In the genomic region with DNA sequence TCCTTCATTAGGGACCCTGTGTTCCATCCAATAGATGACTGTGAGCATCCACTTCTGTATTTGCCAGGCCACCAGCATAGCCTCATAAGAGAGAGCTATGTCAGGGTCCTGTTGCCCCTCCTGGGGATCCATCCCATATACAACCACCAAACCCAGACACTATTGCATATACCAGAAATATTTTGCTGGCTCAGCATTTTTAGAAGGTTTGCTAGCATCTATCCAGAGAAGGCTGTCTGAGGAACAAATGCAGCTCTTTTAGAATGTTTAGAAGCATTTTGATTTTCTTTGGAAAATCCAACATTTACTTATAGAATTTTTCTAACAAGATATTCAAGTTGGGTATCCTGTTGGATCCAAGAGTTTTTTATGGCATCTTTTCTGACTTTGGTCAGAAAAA, we compare ENCODE assay signal across 22 mouse cellular contexts.
DNase-seq lines count a peak whose midpoint lies in the region; ATAC-seq and TF ChIP-seq lines count a peak whose summit lies in the region.
"Had no signal": no experiment of that assay in that cellular context is flagged by ENCODE, and none has a peak within 500 bp of the region (broad histone marks: within the 10 kb centered on the region; RNA-seq: fewer than 3 reads in every experiment).

No protein-coding gene starts in this region.

- H3K4me3 ChIP-seq in hindbrain, embryonic 14.5 days (replicated peaks; ENCODE audit: low read length) = no peak overlapping the region
- H3K4me3 ChIP-seq in hindbrain, embryonic 16.5 days (ENCODE audit: low read length) = no peak overlapping the region
- H3K4me3 ChIP-seq in CH12.LX (replicated peaks in 1 of 3; ENCODE audit: low read depth in 2 of 3, low read length in 2 of 3, poor library complexity in 1 of 3) (no peak overlapping the region), ES-E14 (ENCODE audit: insufficient read depth in 1 of 2, low read depth in 1 of 2, low read length in 2 of 2, poor library complexity in 1 of 2, severe bottlenecking in 1 of 2) (no peak overlapping the region)

- no peak overlapping the region for H3K9ac ChIP-seq in hindbrain, embryonic 14.5 days
- no peak overlapping the region for H3K9ac ChIP-seq in hindbrain, embryonic 16.5 days (ENCODE audit: low read depth, low read length)
- H3K9ac ChIP-seq in CH12.LX (ENCODE audit: insufficient read depth, low read depth) (no peak overlapping the region), ES-E14 (ENCODE audit: insufficient read depth, low read depth, low read length, poor library complexity, severe bottlenecking) (no peak overlapping the region)

- no peaks in the 10 kb centered on the region for H3K27me3 ChIP-seq in hindbrain, embryonic 14.5 days (ENCODE audit: control insufficient read depth, insufficient read depth, low read length)
- H3K27me3 ChIP-seq in hindbrain, embryonic 16.5 days (replicated peaks; ENCODE audit: control insufficient read depth, insufficient read depth, low read length) = no peaks in the 10 kb centered on the region
- H3K27me3 ChIP-seq in CH12.LX (replicated peaks) = no peaks in the 10 kb centered on the region

- dilution Hi-C loops in CH12.LX (cut with MboI; ENCODE audit: extremely low pct_ligation_motif_present, extremely low pct_unique_long_range_greater_than_20kb, low sequenced_read_pairs) = no loop called here

- no peak for TF ChIP-seq RAD21 in CH12.LX (IDR thresholded peaks at IDR 0.05; ENCODE audit: low read depth, low read length)

- no peak for ATAC-seq in hindbrain, embryonic 14.5 days (ENCODE audit: low FRiP score)
- no peak for ATAC-seq in hindbrain, embryonic 16.5 days
- ATAC-seq in frontal cortex, adult (ENCODE audit: low TSS enrichment) = no peak
- ATAC-seq: activated CD4-positive, CD25-positive, alpha-beta regulatory T cell, adult 4 months; CD4-positive, CD25-positive, alpha-beta regulatory T cell, adult 4 months; Patski had no signal

- TF ChIP-seq POLR2A in CH12.LX (IDR thresholded peaks at IDR 0.05; ENCODE audit: low read depth, low read length) = no peak

- H3K9me3 ChIP-seq in hindbrain, embryonic 14.5 days (ENCODE audit: control insufficient read depth, low read length) = no peaks in the 10 kb centered on the region
- H3K9me3 ChIP-seq in hindbrain, embryonic 16.5 days (ENCODE audit: control insufficient read depth, low read length) = no peaks in the 10 kb centered on the region
- H3K9me3 ChIP-seq in CH12.LX (replicated peaks; ENCODE audit: low read length) (peaks cover 21% of the 10 kb centered on the region), ES-E14 (ENCODE audit: control insufficient read depth, insufficient read depth, low read depth, low read length) (no peaks in the 10 kb centered on the region)
- H3K9me3 ChIP-seq: G1E had no signal

- H3K4me1 ChIP-seq in hindbrain, embryonic 14.5 days (replicated peaks; ENCODE audit: control insufficient read depth, insufficient read depth, low read length) = no peaks in the 10 kb centered on the region
- no peaks in the 10 kb centered on the region for H3K4me1 ChIP-seq in hindbrain, embryonic 16.5 days (ENCODE audit: control insufficient read depth, insufficient read depth, low read depth, low read length)
- H3K4me1 ChIP-seq in CH12.LX (ENCODE audit: control insufficient read depth in 1 of 2, insufficient read depth in 2 of 2) = no peaks in the 10 kb centered on the region
- no peaks in the 10 kb centered on the region for H3K4me1 ChIP-seq in ES-E14 (ENCODE audit: control insufficient read depth in 2 of 2, insufficient read depth in 2 of 2, low read length in 2 of 2, poor library complexity in 1 of 2)

- H3K36me3 ChIP-seq in hindbrain, embryonic 14.5 days (replicated peaks; ENCODE audit: control insufficient read depth, insufficient read depth) = no peaks in the 10 kb centered on the region
- no peaks in the 10 kb centered on the region for H3K36me3 ChIP-seq in hindbrain, embryonic 16.5 days (ENCODE audit: control insufficient read depth, insufficient read depth, low read length)
- H3K36me3 ChIP-seq in CH12.LX (replicated peaks in 1 of 2; ENCODE audit: control insufficient read depth in 1 of 2, insufficient read depth in 1 of 2, low read length in 1 of 2) (no peaks in the 10 kb centered on the region), ES-E14 (ENCODE audit: control insufficient read depth, insufficient read depth, low read length, poor library complexity, severe bottlenecking) (no peaks in the 10 kb centered on the region)
- H3K36me3 ChIP-seq: G1E had no signal

- in situ Hi-C loops in CH12.LX (cut with MboI; ENCODE audit: low pct_ligation_motif_present, low pct_unique_long_range_greater_than_20kb, low sequenced_read_pairs) = no loop called here
- in situ Hi-C loops in ES-E14 (cut with MboI; ENCODE audit: low sequenced_read_pairs in 2 of 2, unreplicated experiment in 2 of 2) = no loop called here

- H3K27ac ChIP-seq in hindbrain, embryonic 14.5 days = no peak overlapping the region
- H3K27ac ChIP-seq in hindbrain, embryonic 16.5 days (ENCODE audit: low read depth, low read length) = no peak overlapping the region
- H3K27ac ChIP-seq in CH12.LX (ENCODE audit: insufficient read depth, low read depth) (no peak overlapping the region), ES-E14 (ENCODE audit: insufficient read depth, low read depth, low read length, poor library complexity, severe bottlenecking) (no peak overlapping the region)

- no peak for TF ChIP-seq CTCF in CH12.LX (conservative IDR thresholded peaks at IDR 0.05 in 1 of 2, IDR thresholded peaks at IDR 0.05 in 1 of 2; ENCODE audit: low read depth in 2 of 2, low read length in 2 of 2)

- no peak for TF ChIP-seq EP300 in CH12.LX (IDR thresholded peaks at IDR 0.05; ENCODE audit: low read length)

- H3K79me2 ChIP-seq in CH12.LX (replicated peaks; ENCODE audit: control insufficient read depth, extremely low read depth, insufficient read depth, poor library complexity, severe bottlenecking) = no peaks in the 10 kb centered on the region

- H3K4me2 ChIP-seq in hindbrain, embryonic 14.5 days (replicated peaks) = no peak overlapping the region
- H3K4me2 ChIP-seq in hindbrain, embryonic 16.5 days (ENCODE audit: low read length) = no peak overlapping the region
- H3K4me2 ChIP-seq in CH12.LX (ENCODE audit: insufficient read depth, low read depth, poor library complexity, severe bottlenecking) = no peak overlapping the region

- DNase-seq in hindbrain, embryonic 14.5 days (ENCODE audit: low spot score) = peak; percentile 14
- DNase-seq in CH12.LX (ENCODE audit: extremely low read depth) = no peak
- DNase-seq in ES-E14 (ENCODE audit: low read depth, low spot score) = no peak
- no peak for DNase-seq in lung, postnatal 14 days
- DNase-seq: adrenal gland, adult 2 months; adrenal gland, adult 8-10 months; adrenal gland, postnatal 10 days; adrenal gland, postnatal 14 days; adrenal gland, postnatal 25 days; adrenal gland, postnatal 36 days; B cell, adult 2 months; cerebellum, adult 11 months; cerebellum, adult 11-12 months; cerebellum, adult 18-20 months; cerebellum, adult 2 months; cerebellum, adult 8-10 months had no signal

TF ChIP-seq in CH12.LX, 34 proteins besides CTCF, POLR2A, EP300 and RAD21:
- TF ChIP-seq MAFK (IDR thresholded peaks at IDR 0.05; ENCODE audit: insufficient replicate concordance, low read length) (peak; percentile 85), E2F4 (IDR thresholded peaks at IDR 0.05; ENCODE audit: insufficient replicate concordance, low read depth, low read length) (no peak), CHD2 (IDR thresholded peaks at IDR 0.05; ENCODE audit: low read length) (no peak), NRF1 (IDR thresholded peaks at IDR 0.05; ENCODE audit: low read depth, low read length) (no peak), CHD1 (IDR thresholded peaks at IDR 0.05; ENCODE audit: low read depth, low read length) (no peak), ELF1 (IDR thresholded peaks at IDR 0.05; ENCODE audit: low read depth, low read length) (no peak), ZC3H11A (IDR thresholded peaks at IDR 0.05; ENCODE audit: low read depth, low read length) (no peak)

TF ChIP-seq in ES-E14, 5 proteins besides CTCF, POLR2A, EP300 and RAD21:
- TF ChIP-seq CHD2 (IDR thresholded peaks at IDR 0.05; ENCODE audit: low read depth, low read length) = no peak
- TF ChIP-seq HCFC1 (IDR thresholded peaks at IDR 0.05; ENCODE audit: borderline replicate concordance, insufficient read depth, low read length) = no peak
- peak; percentile 90 for TF ChIP-seq MAFK (IDR thresholded peaks at IDR 0.05; ENCODE audit: insufficient read depth, low read depth, low read length)
- TF ChIP-seq ZNF384 (IDR thresholded peaks at IDR 0.05; ENCODE audit: low read depth, low read length) = no peak
- TF ChIP-seq ZC3H11A (IDR thresholded peaks at IDR 0.05; ENCODE audit: borderline replicate concordance, low read depth, low read length) = no peak
